Mouse (Mus musculus): ENCODE results near the gene Urgcp. TPM values are rescaled to one million over a fixed set of nuclear protein-coding genes. Genes with fewer than 3 reads are reported as not detected.

Gene Urgcp
- polyA plus RNA-seq, 1 experiment = 45.5 TPM

- Histone ChIP-seq H3K4me3 (ENCODE audit: low read depth, low read length) (no peak overlapping the region), H3K36me3 (ENCODE audit: control insufficient read depth, insufficient read depth, low read length) (peaks cover 2% of the 10 kb centered on the region), H3K27me3 (ENCODE audit: control insufficient read depth, insufficient read depth, low read length) (no peaks in the 10 kb centered on the region), H3K4me1 (ENCODE audit: control insufficient read depth, insufficient read depth, insufficient read length, low read length) (peaks cover 14% of the 10 kb centered on the region; the same call in 1 of the 2 replicates), H3K27ac (ENCODE audit: insufficient read depth, low read depth, low read length) (peak overlapping the region; percentile 8)
- WGBS = 73% methylated on average over 4 of the region's 4 CpGs
- TF ChIP-seq CTCF (IDR thresholded peaks at IDR 0.05; ENCODE audit: extremely low read depth, insufficient read length, insufficient replicate concordance, low read depth, low read length) = no peak
- no peak for TF ChIP-seq POLR2A (IDR thresholded peaks at IDR 0.05; ENCODE audit: low read depth, low read length)
Observed at GRCm38 (mm10) chr11:5734323-5734722, 27.9 kb downstream of the Urgcp start.

- TF ChIP-seq CTCF (IDR thresholded peaks at IDR 0.05; ENCODE audit: extremely low read depth, insufficient read length, insufficient replicate concordance, low read depth, low read length) (no peak), POLR2A (IDR thresholded peaks at IDR 0.05; ENCODE audit: low read depth, low read length) (no peak)
- H3K27ac ChIP-seq (ENCODE audit: insufficient read depth, low read depth, low read length) = no peak overlapping the region
- no peaks in the 10 kb centered on the region for H3K27me3 ChIP-seq (ENCODE audit: control insufficient read depth, insufficient read depth, low read length)
- WGBS = 84% methylated on average over 5 of the region's 5 CpGs
- no peak overlapping the region for H3K4me3 ChIP-seq (ENCODE audit: low read depth, low read length)
- peaks cover 11% of the 10 kb centered on the region; the same call in 1 of the 2 replicates for H3K4me1 ChIP-seq (ENCODE audit: control insufficient read depth, insufficient read depth, insufficient read length, low read length)
- H3K36me3 ChIP-seq (ENCODE audit: control insufficient read depth, insufficient read depth, low read length) = peaks cover 4% of the 10 kb centered on the region
Observed at GRCm38 (mm10) chr11:5732401-5732800, 29.8 kb downstream of the Urgcp start.

- TF ChIP-seq POLR2A (IDR thresholded peaks at IDR 0.05; ENCODE audit: low read depth, low read length) (no peak), CTCF (IDR thresholded peaks at IDR 0.05; ENCODE audit: extremely low read depth, insufficient read length, insufficient replicate concordance, low read depth, low read length) (no peak)
- Histone ChIP-seq H3K27me3 (ENCODE audit: control insufficient read depth, insufficient read depth, low read length) (no peaks in the 10 kb centered on the region), H3K27ac (ENCODE audit: insufficient read depth, low read depth, low read length) (no peak overlapping the region), H3K4me1 (ENCODE audit: control insufficient read depth, insufficient read depth, insufficient read length, low read length) (peaks cover 7% of the 10 kb centered on the region; the same call in 1 of the 2 replicates), H3K4me3 (ENCODE audit: low read depth, low read length) (no peak overlapping the region), H3K36me3 (ENCODE audit: control insufficient read depth, insufficient read depth, low read length) (peaks cover 9% of the 10 kb centered on the region)
- WGBS = 92% methylated on average over 9 of the region's 9 CpGs
Observed at GRCm38 (mm10) chr11:5729582-5729981, 32.6 kb downstream of the Urgcp start.

GRCm38 (mm10) chr11:5718611-5719354, 43.4 kb downstream of the Urgcp start:
- no peak overlapping the region for H3K27ac ChIP-seq (ENCODE audit: insufficient read depth, low read depth, low read length)
- no peaks in the 10 kb centered on the region for H3K27me3 ChIP-seq (ENCODE audit: control insufficient read depth, insufficient read depth, low read length)
- WGBS = 93% methylated on average over 12 of the region's 12 CpGs
- no peak overlapping the region for H3K4me3 ChIP-seq (ENCODE audit: low read depth, low read length)
- H3K36me3 ChIP-seq (ENCODE audit: control insufficient read depth, insufficient read depth, low read length) = peaks cover 65% of the 10 kb centered on the region
- H3K4me1 ChIP-seq (ENCODE audit: control insufficient read depth, insufficient read depth, insufficient read length, low read length) = no peaks in the 10 kb centered on the region; the same call in 1 of the 2 replicates
- no peak for TF ChIP-seq CTCF (IDR thresholded peaks at IDR 0.05; ENCODE audit: extremely low read depth, insufficient read length, insufficient replicate concordance, low read depth, low read length)
- no peak for TF ChIP-seq POLR2A (IDR thresholded peaks at IDR 0.05; ENCODE audit: low read depth, low read length)

GRCm38 (mm10) chr11:5716938-5717705, 45.1 kb downstream of the Urgcp start:
- Histone ChIP-seq H3K27me3 (ENCODE audit: control insufficient read depth, insufficient read depth, low read length) (no peaks in the 10 kb centered on the region), H3K4me1 (ENCODE audit: control insufficient read depth, insufficient read depth, insufficient read length, low read length) (no peaks in the 10 kb centered on the region; the same call in 1 of the 2 replicates), H3K27ac (ENCODE audit: insufficient read depth, low read depth, low read length) (no peak overlapping the region), H3K36me3 (ENCODE audit: control insufficient read depth, insufficient read depth, low read length) (peaks cover 57% of the 10 kb centered on the region), H3K4me3 (ENCODE audit: low read depth, low read length) (no peak overlapping the region)
- WGBS = 91% methylated on average over 34 of the region's 34 CpGs
- TF ChIP-seq CTCF (IDR thresholded peaks at IDR 0.05; ENCODE audit: extremely low read depth, insufficient read length, insufficient replicate concordance, low read depth, low read length) (no peak), POLR2A (IDR thresholded peaks at IDR 0.05; ENCODE audit: low read depth, low read length) (no peak)

- Histone ChIP-seq H3K36me3 (ENCODE audit: control insufficient read depth, insufficient read depth, low read length) (peaks cover 50% of the 10 kb centered on the region), H3K27ac (ENCODE audit: insufficient read depth, low read depth, low read length) (no peak overlapping the region), H3K4me3 (ENCODE audit: low read depth, low read length) (no peak overlapping the region), H3K27me3 (ENCODE audit: control insufficient read depth, insufficient read depth, low read length) (no peaks in the 10 kb centered on the region), H3K4me1 (ENCODE audit: control insufficient read depth, insufficient read depth, insufficient read length, low read length) (no peaks in the 10 kb centered on the region; the same call in 1 of the 2 replicates)
- 90% methylated on average over 11 of the region's 11 CpGs for WGBS
- TF ChIP-seq POLR2A (IDR thresholded peaks at IDR 0.05; ENCODE audit: low read depth, low read length) (no peak), CTCF (IDR thresholded peaks at IDR 0.05; ENCODE audit: extremely low read depth, insufficient read length, insufficient replicate concordance, low read depth, low read length) (no peak)
Observed at GRCm38 (mm10) chr11:5716246-5716645, 45.9 kb downstream of the Urgcp start.

GRCm38 (mm10) chr11:5715630-5716105, 46.5 kb downstream of the Urgcp start, which contains the start of gene Mrps24:
Mrps24 (minus strand) TSS chr11:5715680.
- no peak within 1 kb of the TSS for H3K4me3 ChIP-seq (ENCODE audit: low read depth, low read length)
- 92% methylated on average over 14 of the region's 14 CpGs for WGBS
- H3K27me3 ChIP-seq (ENCODE audit: control insufficient read depth, insufficient read depth, low read length) = no peaks in the 10 kb centered on the region
- TF ChIP-seq POLR2A (IDR thresholded peaks at IDR 0.05; ENCODE audit: low read depth, low read length) = no peak
- no peak for TF ChIP-seq CTCF (IDR thresholded peaks at IDR 0.05; ENCODE audit: extremely low read depth, insufficient read length, insufficient replicate concordance, low read depth, low read length)
- no peak within 1 kb of the TSS for H3K27ac ChIP-seq (ENCODE audit: insufficient read depth, low read depth, low read length)
- H3K36me3 ChIP-seq (ENCODE audit: control insufficient read depth, insufficient read depth, low read length) = peaks cover 46% of the 10 kb centered on the region
- no peaks in the 10 kb centered on the region; the same call in 1 of the 2 replicates for H3K4me1 ChIP-seq (ENCODE audit: control insufficient read depth, insufficient read depth, insufficient read length, low read length)

Measured in small intestine, adult 2 months (tissue).